Mouse (Mus musculus) lung, embryonic 14.5 days (tissue): ENCODE measurements around the gene Ccser1. TPM values are rescaled to one million over a fixed set of nuclear protein-coding genes. Genes with fewer than 3 reads are reported as not detected.

Experiments
- ATAC-seq: fragments of 200-750 bp; cut with Nextera tagmentation; 2 replicates; pipeline ENCODE4 v1.8.0; 2017; ENCODE audit warnings: mild to moderate bottlenecking, moderate TSS enrichment, moderate library complexity; ENCODE audit not compliant: insufficient read depth
- DNase-seq: peaks from one replicate; pipeline ENCODE4 v3.0.0-alpha.2; 2015
- H3K27ac ChIP-seq: fragments of 300-500 bp; sonication (generic); 2 replicates; pipeline ENCODE4 v1.5.1; 2014; ENCODE audit warnings: low read depth, mild to moderate bottlenecking, moderate library complexity
- H3K27me3 ChIP-seq: fragments of 300-500 bp; sonication (generic); 2 replicates; pipeline ENCODE4 v1.6.1; 2014; ENCODE audit warnings: low read length, control low read depth; ENCODE audit not compliant: insufficient read depth
- H3K36me3 ChIP-seq: fragments of 300-500 bp; sonication (generic); 2 replicates; pipeline ENCODE4 v1.6.1; 2014; ENCODE audit warnings: control low read depth; ENCODE audit not compliant: insufficient read depth
- H3K4me1 ChIP-seq: fragments of 300-500 bp; sonication (generic); 2 replicates; pipeline ENCODE4 v1.6.1; 2014; ENCODE audit warnings: antibody characterized with exemption, control low read depth; ENCODE audit not compliant: insufficient read depth
- H3K4me2 ChIP-seq: fragments of 300-500 bp; sonication (generic); 2 replicates; pipeline ENCODE4 v1.6.1; 2014; ENCODE audit warnings: mild to moderate bottlenecking
- H3K4me3 ChIP-seq: fragments of 300-500 bp; sonication (generic); 2 replicates; pipeline ENCODE4 v1.5.1; 2014; ENCODE audit warnings: low read depth, low read length
- H3K9ac ChIP-seq: fragments of 300-500 bp; sonication (generic); 2 replicates; pipeline ENCODE4 v1.6.1; 2014
- H3K9me3 ChIP-seq: fragments of 300-500 bp; sonication (generic); 2 replicates; pipeline ENCODE4 v1.6.1; 2016; ENCODE audit warnings: low read depth, low read length, control low read depth
- CTCF ChIP-seq: IDR thresholded peaks from 2 replicates; pipeline ENCODE4 v1.5.1; 2016; ENCODE audit warnings: antibody characterized with exemption, low read depth
- WGBS: fragments of 180-500 bp; shearing (Covaris S2); extraction: QIAGEN DNeasy Blood & Tissue Kit; methylation state at CpG from one replicate; pipeline ENCODE4 v1.1.7; 2014; 5-methylcytosine and 5-hydroxymethylcytosine counted together
- polyA plus RNA-seq: library from polyadenylated mRNA; unstranded; fragments of >200 nt; fragmentation: Nextera tagmentation; extraction: Ambion mirVana; gene quantifications from 2 replicates; pipeline ENCODE4 v1.2.1, GENCODE M21; 2014

Gene Ccser1
- polyA plus RNA-seq, 1 experiment from 2014 or later, result 8.9 TPM

DNA sequence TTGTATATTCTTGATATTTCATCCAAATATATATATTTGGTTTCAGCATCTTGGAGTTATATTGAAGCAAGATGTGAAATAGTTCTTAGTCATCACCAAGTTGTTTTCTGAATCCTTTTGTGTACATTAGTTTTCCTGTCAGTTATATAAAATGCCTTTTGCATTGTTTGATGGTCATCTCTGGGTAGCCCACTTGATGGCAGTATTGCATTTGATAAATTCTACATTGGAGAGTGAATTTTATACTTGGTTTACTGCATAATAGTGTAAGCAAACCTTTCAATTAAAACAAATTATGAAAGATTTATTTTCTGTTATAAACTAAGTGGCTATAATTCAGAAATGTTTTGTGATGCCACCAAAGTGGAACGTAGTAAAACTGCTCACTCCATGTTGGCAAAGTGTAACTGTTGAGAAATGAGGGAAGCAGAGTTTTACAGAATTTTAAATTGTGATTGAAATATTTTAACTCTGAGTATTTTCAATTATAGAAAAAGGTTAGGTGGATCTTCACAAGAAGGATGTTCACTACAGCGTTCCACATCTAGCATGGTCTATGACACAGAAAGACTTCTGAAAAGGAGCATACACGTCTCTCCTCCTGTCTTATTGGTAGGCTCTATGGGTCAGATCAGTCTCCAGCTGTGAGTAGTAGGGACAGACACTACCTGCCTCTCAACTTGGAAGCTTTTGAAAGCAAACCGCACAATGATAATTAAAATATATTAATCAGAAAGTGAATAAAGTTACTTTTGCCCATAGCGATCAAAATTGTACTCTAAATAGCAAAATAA is 167.1 kb downstream of the Ccser1 start:
- no peaks in the 10 kb centered on the region for H3K9me3 ChIP-seq
- H3K27ac ChIP-seq, result no peak overlapping the region
- H3K4me1 ChIP-seq, result no peaks in the 10 kb centered on the region
- H3K27me3 ChIP-seq, result no peaks in the 10 kb centered on the region
- ATAC-seq (no peak), DNase-seq (peak; percentile 78)
- H3K4me2 ChIP-seq, result no peak overlapping the region
- TF ChIP-seq CTCF, result peak; percentile 55
- H3K36me3 ChIP-seq, result no peaks in the 10 kb centered on the region
- WGBS, result 65% methylated on average over 5 of the region's 5 CpGs
- no peak overlapping the region for H3K9ac ChIP-seq
- H3K4me3 ChIP-seq, result no peak overlapping the region

DNA sequence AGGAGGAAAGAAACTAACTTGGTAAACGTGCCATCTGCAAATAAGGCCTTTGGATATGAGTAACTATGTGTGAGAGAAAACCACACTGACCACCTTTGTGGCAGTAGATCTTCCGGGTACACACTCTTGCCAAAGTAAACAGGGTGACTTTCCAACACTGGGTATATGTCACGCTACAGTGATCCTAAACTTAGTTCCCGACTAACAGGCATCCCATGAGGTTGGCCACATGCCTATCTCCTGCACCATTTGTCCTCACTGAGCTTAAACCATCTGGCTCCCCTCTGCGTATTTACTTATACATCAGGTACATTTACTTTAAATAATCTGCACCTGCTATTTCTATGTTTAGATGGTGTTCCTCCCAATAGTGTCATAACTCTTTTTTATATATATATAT is 183.6 kb downstream of the Ccser1 start:
- no peak for DNase-seq
- no peak for TF ChIP-seq CTCF
- Histone ChIP-seq H3K9ac (no peak overlapping the region), H3K36me3 (no peaks in the 10 kb centered on the region), H3K4me2 (no peak overlapping the region), H3K4me1 (no peaks in the 10 kb centered on the region), H3K9me3 (no peaks in the 10 kb centered on the region), H3K27me3 (no peaks in the 10 kb centered on the region), H3K4me3 (no peak overlapping the region), H3K27ac (no peak overlapping the region)
- 72% methylated on average over 5 of the region's 5 CpGs for WGBS
- ATAC-seq, result no peak

DNA sequence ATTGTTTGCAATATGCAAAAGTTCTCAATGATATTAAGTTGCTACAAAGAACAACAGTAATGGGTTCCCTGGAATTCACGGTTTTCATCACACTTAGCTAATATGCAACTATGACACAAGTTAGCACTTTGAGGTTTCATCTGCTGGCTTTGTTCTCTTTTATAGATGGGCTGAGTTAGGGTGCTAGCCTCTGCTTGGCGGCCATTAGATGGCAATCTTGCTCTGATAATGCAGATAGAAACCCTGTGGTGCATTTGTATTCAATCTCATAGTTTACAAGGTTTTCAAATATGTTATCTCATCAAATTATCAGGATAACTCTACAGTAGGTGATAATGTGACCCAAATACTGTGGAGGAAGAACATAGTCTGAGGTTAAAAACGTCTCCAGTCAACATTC is 202.4 kb downstream of the Ccser1 start:
- Histone ChIP-seq H3K27ac (no peak overlapping the region), H3K27me3 (no peaks in the 10 kb centered on the region), H3K4me1 (no peaks in the 10 kb centered on the region), H3K4me2 (no peak overlapping the region), H3K4me3 (no peak overlapping the region), H3K9ac (no peak overlapping the region), H3K36me3 (no peaks in the 10 kb centered on the region), H3K9me3 (no peaks in the 10 kb centered on the region)
- DNase-seq (peak; percentile 63), ATAC-seq (peak; percentile 71)
- TF ChIP-seq CTCF, result peak; percentile 63
- 11% methylated on average over 3 of the region's 3 CpGs for WGBS

DNA sequence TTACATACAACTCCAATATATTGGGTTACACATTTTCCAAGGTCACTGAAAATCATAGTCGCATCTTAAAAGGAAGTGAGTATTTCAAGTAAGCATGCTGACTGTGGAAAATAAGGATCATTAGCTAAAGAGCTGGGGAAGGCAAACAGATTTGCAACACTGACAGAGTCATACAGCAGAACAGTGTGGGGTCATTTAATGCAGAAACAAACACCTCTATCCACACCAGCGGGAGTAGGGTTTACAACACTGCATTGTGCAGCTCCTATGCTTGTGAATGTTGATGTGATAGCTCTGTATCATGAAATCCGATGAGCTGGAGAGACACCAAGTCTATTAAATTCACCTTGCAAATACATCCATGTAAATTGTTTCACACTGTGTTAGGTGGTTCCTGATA is 202.9 kb downstream of the Ccser1 start:
- DNase-seq (no peak), ATAC-seq (no peak)
- Histone ChIP-seq H3K4me3 (no peak overlapping the region), H3K4me1 (no peaks in the 10 kb centered on the region), H3K4me2 (no peak overlapping the region), H3K27ac (no peak overlapping the region), H3K9me3 (no peaks in the 10 kb centered on the region), H3K36me3 (no peaks in the 10 kb centered on the region), H3K27me3 (no peaks in the 10 kb centered on the region), H3K9ac (no peak overlapping the region)
- WGBS, result 46% methylated on average over 3 of the region's 3 CpGs
- no peak for TF ChIP-seq CTCF

DNA sequence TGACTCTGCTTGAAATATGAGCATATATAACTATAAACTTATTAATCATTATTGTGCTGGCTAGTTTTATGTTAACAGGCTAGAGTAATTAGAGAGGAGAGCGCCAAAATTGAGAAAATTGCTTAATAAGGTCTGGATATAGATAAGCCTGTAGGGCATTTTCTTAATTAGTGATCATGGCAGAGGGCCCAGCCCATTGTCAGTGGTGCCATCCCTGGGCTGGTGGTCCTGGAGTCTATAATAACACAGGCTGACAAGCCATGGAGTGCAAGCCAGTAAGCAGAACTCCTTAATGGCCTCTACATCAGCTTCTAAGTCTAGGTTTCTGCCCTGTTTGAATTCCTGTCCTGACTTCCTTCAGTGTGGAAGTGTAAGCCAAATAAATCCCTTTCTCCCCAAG is 206.9 kb downstream of the Ccser1 start:
- ATAC-seq, result no peak
- H3K9me3 ChIP-seq, result no peaks in the 10 kb centered on the region
- no peaks in the 10 kb centered on the region for H3K36me3 ChIP-seq
- no peak overlapping the region for H3K27ac ChIP-seq
- no peak overlapping the region for H3K4me2 ChIP-seq
- H3K4me3 ChIP-seq, result no peak overlapping the region
- no peaks in the 10 kb centered on the region for H3K4me1 ChIP-seq
- no peak for DNase-seq
- 90% methylated on average over 1 of the region's 1 CpGs for WGBS
- no peak for TF ChIP-seq CTCF
- H3K27me3 ChIP-seq, result no peaks in the 10 kb centered on the region
- H3K9ac ChIP-seq, result no peak overlapping the region

DNA sequence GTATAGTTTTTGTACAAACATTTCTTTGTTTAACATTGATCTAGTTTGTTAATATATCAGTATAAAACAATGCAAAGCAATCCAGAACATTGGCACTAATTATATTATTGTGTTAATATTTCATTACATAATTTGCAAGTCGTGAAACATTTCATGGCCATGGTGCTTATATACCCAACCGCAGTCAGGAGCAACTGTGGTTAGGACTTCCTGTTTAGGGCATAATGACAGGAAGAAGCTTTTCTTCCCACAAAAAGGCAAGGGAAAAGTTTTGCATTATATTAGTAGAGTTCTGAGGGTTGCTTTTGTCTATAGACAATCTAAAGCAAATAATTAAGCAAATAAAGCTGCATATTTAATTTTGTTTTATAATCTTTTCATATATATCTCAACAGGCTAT is 247.4 kb downstream of the Ccser1 start:
- no peaks in the 10 kb centered on the region for H3K27me3 ChIP-seq
- no peaks in the 10 kb centered on the region for H3K36me3 ChIP-seq
- H3K9ac ChIP-seq, result no peak overlapping the region
- H3K4me2 ChIP-seq, result no peak overlapping the region
- H3K4me1 ChIP-seq, result no peaks in the 10 kb centered on the region; the same call in 1 of the 2 replicates
- WGBS, result 68% methylated on average over 2 of the region's 2 CpGs
- no peak overlapping the region for H3K27ac ChIP-seq
- DNase-seq (no peak), ATAC-seq (no peak)
- no peak for TF ChIP-seq CTCF
- no peaks in the 10 kb centered on the region for H3K9me3 ChIP-seq
- H3K4me3 ChIP-seq, result no peak overlapping the region

DNA sequence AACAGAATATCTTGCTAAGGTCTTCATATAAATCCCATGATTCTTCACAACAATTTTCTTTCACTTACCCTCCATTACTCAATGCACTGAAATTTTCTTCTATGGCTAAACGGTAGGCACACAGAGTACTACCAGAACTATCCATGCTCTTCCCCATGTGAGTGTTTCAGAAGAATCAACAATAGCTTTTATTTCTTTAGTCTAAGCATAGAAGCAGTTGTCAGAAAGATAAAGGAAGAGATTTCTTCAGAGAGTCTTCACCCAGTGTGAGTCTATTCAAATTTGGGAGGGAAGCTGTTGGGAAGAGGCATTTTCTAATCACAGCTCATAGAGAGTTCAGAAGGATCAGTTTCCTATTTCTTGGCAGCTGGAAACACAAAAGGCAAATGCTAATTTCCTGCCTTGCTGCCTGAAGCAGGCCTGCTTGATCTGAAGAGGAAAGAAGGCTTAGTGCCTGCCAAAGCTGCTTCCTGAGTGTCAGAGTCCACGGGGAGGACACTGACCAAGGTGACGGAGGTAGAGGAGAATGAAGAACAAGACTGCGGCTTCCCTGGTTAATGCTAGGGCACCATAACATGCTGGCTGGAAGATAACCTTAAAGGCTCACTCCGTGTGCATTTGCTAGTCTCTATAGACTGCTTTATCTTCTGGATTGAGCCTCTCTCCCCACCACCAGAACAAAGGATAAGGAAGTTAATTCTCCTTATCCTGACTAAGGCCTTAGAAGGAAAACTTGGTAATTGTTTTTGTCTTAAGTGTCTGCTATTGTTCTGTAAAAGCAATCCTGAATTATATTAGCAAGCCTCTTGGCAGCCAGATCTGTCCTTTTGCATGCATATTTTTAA is 251.0 kb downstream of the Ccser1 start:
- no peaks in the 10 kb centered on the region for H3K27me3 ChIP-seq
- peak; percentile 77; the same call in 1 of the 2 replicates for ATAC-seq
- WGBS, result 29% methylated on average over 5 of the region's 5 CpGs

More for the DNA sequence above, 251.0 kb downstream of the Ccser1 start:
- TF ChIP-seq CTCF, result no peak
- peak; percentile 65 for DNase-seq
- Histone ChIP-seq H3K36me3 (no peaks in the 10 kb centered on the region), H3K4me3 (no peak overlapping the region), H3K4me1 (no peaks in the 10 kb centered on the region; the same call in 1 of the 2 replicates), H3K27ac (peak overlapping the region; percentile 25; the same call in 1 of the 2 replicates), H3K4me2 (no peak overlapping the region), H3K9ac (no peak overlapping the region), H3K9me3 (no peaks in the 10 kb centered on the region)
